Mouse (Mus musculus) liver, adult 2 months (tissue): ENCODE data around the gene Runx2.

Experiments used
- CTCF ChIP-seq: fragments of 200-500 bp; IDR thresholded peaks from 2 replicates; pipeline ENCODE4 v1.5.1; 2011; ENCODE audit warnings: low read depth, low read length, control low read depth
- POLR2A ChIP-seq: fragments of 200-500 bp; IDR thresholded peaks from 2 replicates; pipeline ENCODE4 v1.6.1; 2011; ENCODE audit warnings: low read length, control low read depth; ENCODE audit not compliant: insufficient read depth; ENCODE audit errors: extremely low read depth

DNA sequence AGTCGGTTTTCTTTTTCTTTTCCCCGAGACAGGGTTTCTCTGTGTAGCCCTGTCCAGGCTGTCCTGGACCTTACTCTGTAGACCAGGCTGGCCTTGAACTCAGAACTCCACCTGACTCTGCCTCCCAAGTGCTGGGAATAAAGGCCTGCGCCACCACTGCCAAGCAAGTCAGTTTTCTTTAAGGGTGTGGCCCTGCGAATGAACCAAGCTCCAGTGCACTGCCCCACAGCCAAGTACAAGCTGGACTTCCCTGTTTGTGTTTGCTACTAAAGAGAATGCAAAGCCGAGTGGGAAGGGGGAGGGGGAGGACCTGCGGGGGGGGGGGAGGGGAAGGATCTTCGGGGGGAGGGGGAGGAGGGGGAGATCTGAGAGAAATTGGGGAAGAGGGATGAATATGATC lies 121.0 kb downstream of the Runx2 start:
- TF ChIP-seq CTCF (no peak), POLR2A (no peak)
